Mouse (Mus musculus) CD4-positive, CD25-positive, alpha-beta regulatory T cell, adult 2 months (primary cell): ENCODE data around the gene Pik3ap1.
"Not testable (repeated sequence)": the region's sequence is repeated elsewhere in the genome, so short reads cannot be mapped to it uniquely, and the experiment has no call there.

ENCODE experiments used
- DNase-seq: peaks from one replicate; pipeline ENCODE4 v3.0.0-alpha.2; 2012; ENCODE audit warnings: low read depth, low spot score

Pik3ap1 gene

DNA sequence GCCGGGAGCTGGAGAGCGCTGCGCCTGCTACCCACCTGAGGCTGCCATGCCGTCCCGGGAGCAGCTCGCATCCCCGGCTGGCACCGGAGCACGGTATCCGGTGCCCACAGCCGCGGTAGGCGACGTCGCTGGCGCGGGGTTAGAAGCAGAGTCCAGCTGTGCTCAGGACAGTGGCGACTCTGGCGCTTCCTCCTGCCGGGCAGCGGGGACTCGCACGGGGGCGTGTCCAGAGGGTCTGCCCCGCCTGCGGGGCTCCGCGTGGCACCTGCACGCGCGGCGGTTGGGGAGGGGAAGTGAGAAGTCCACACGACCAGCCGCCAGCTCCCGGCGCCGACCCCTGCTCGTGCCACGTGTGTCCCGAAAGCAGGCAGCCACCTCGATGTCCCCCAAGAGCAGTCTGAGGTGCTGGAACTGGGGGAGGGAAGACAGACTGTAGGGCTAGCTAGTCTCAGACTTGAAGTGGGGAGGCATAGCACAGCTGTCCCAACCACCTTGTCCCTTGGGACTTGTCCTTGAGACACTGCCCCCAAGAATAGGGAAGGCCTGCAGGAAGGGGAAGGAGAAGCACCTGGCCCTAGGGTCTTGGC is at the start of gene Pik3ap1:
TSS of gene Pik3ap1 (minus strand) at position 181 of the 587 bp plus-strand sequence.
- peak; percentile 52 for DNase-seq

DNA sequence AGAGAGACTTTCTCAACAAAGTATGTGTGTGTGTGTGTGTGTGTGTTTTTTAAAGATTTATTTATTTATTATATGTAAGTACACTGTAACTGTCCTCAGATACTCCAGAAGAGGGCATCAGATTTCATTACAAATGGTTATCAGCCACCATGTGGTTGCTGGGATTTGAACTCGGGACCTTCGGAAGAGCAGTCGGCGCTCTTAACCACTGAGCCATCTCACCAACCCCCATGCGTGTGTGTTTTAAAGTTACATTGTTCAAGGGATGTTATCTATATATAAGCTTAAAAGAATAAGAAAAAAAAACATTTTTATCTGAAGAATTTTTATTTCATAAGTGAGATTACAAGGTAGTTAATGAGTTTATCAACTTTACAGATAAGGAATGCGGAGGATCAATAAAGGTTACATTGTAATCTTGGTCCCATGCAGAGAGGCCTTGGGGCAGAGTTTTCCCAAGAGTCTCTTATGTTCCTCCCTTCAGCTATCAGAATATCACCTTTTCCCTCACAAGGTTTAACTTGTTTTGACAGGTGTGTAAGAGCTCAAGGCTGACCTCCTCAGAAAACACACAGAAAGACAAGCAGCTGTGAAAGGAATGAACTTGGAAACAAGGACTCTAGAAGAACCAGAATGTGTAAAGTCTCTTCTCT is 46.7 kb upstream of the Pik3ap1 start:
- not testable (repeated sequence) for DNase-seq

DNA sequence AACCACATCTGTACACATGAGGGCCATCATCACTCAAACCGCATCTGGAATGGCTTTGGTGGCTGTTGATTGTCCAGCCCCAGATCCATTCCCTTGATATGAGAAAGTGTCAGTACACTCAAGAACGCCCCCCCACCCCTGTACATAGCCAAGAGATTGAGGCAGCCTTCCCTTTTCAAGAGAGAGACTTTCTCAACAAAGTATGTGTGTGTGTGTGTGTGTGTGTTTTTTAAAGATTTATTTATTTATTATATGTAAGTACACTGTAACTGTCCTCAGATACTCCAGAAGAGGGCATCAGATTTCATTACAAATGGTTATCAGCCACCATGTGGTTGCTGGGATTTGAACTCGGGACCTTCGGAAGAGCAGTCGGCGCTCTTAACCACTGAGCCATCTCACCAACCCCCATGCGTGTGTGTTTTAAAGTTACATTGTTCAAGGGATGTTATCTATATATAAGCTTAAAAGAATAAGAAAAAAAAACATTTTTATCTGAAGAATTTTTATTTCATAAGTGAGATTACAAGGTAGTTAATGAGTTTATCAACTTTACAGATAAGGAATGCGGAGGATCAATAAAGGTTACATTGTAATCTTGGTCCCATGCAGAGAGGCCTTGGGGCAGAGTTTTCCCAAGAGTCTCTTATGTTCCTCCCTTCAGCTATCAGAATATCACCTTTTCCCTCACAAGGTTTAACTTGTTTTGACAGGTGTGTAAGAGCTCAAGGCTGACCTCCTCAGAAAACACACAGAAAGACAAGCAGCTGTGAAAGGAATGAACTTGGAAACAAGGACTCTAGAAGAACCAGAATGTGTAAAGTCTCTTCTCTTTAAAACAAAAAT is 41.2 kb upstream of the Pik3ap1 start:
- DNase-seq = not testable (repeated sequence)

DNA sequence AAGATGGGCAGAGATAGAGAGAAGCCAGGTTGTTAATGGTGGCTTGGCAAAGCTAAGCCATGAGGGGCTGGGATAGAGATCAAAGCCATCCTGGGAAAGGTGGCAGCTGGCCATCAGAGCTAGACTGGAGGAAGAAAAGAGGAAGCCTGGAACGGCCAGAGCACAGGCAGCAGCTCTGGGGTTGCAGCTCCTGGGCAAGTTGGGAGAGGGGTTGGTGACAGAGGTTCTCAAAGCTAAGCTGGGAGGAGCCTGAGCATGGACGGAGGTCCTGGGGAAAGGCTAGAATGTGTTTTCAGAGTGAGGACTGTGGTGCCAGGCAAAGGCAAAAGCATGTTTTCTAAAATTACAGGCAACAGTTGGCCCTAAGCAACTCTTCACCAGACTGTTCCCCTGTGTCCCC is 36.4 kb upstream of the Pik3ap1 start:
- no peak for DNase-seq

DNA sequence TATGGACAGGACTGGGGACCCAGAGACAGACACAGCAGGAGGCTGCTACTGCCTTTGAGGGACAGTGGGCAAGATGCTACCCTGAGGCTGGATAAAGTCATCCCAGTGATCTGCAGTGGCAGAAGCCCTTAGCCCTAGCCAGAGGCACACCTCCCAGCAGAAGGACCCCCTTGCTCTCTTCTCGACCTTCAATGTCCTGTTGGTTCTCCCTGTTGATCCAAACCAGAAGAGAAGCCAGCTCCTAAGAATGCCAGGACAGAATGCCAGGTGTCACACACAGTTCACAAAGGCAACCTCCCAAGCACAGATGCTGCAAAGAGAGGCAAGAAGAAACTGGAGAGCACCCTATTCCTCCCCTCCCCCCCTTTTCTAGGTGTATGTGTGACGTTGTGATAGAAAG is 33.9 kb upstream of the Pik3ap1 start:
- DNase-seq = no peak

DNA sequence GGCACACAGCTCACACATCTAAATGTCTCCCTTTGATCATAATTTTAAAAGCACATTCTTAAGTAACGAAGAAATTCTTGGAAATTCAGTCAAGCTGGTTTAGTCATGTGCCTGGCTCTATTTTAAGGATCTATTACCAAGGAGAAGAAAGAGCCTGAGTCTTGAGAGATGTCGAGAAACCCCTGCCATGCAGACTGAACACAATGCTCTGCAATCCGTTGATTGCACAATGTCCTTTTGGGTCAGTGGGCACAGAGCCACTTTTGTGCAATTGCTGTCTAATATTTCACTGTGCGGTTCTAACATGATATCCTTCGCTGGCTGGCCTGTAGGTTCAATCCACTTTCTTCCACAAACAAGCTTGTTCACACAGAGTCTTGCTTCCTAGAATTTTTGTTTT is 33.1 kb upstream of the Pik3ap1 start:
- no peak for DNase-seq

DNA sequence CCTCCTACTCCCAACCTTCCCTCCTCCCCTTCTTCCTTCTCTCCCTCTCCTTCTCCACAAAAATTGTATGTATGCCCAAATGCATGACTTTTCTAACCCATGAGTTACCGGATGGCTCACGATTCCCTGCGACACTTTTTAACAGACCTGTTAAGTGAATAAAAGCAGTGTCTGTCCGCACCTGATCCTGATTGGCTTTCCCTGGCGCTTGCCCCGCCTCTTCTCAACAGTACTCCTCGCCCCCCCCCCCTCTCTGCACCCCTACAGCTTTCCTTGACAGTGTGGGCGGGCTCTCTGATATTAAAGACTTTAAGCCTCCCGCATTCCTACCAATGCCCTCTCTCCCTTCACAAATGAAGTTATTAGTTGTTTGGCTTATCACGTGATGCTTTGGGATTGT is 31.3 kb upstream of the Pik3ap1 start:
- no peak for DNase-seq

DNA sequence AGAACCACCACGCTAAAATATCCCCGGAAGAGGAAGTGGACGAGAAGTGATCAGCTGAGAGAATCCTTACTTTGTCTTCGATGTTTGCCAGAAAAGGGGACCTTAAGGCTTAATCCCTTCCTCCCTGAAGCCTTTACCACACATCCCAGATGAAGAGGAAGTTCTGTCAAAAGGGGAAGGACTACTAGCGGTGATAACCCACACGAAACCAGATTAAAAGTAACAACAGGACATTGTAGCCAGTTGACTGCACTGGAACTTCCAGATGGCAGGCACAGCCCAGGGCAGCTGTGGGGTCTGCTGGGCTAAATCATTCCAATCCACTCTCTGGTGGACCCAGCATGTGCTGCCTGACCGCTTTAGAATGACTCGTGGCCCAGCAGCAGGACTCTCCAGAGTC is 17.7 kb upstream of the Pik3ap1 start:
- DNase-seq = no peak

DNA sequence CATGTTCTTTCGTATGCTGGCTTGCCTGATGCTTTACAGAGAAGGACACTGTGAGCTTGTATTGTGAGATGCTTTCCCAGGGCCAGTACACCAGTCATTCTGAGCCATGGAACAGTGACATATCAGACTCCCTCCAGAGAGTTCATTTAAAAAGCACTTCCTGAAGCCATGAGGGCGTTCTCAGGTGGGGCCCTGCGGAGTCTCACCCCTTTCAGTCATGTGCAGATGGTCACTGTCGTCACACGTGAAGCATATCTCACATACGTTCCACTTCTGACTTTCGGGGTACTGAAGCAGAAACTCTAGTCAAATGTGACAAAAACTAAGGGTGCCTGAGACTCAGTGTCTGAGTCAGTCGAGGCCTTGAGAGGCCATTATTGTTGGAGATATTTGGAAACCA is 6.0 kb upstream of the Pik3ap1 start:
- DNase-seq = no peak

DNA sequence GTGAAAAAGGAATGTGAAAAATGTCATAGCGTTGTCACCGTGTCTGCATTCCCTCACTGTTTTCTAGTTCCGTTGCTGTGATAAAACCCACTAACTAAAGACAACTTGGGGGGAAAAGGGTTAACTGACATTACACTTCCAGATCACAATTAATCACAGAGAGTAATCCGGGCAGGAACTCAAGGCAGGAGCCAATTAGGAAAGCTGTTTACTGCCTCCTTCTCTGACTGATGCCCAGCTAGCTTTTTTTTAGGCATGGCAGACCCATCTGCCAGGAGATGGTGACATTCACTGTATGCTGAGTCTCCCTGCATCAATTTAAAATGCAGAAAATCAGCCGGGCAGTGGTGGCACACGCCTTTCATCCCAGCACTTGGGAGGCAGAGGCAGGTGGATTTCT is 4.4 kb upstream of the Pik3ap1 start:
- DNase-seq = no peak

DNA sequence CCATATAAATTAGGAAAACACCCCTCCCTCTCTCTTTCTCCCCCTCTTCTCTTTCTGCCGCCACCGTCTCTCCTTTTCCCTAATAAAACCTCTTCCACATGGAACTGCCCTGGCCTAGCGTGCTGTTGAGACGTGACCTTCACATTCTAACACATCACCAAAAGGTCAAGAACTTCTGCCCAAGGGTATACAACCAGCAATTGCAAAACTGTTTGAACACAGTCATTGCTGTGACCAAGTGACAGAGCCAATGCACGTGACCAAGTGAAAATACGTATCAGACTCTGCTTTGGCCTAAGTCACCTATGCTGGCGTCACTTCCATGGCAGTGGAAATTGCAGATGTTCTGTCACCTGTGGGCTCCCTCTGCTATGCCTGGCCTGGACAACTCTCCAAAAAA is 3.3 kb upstream of the Pik3ap1 start:
- no peak for DNase-seq

DNA sequence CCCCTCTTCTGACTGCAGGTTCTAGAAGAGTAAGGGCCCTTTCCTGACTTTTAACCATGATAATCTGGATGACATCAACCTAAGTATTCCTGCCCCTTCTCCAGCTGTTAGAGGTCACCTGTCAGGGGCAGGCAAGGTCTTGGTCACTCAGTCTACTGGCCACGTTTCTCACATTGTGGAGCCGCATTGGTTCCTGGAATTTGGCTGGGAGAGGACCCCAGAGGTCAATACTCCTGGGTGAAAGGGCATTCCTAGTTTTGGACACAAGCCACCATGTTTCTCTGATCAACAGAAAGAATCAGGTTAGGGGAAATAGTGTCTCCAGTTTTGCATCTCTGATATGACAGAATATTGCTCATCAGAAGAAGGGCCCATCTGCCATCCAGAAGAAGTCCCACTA is 2.4 kb upstream of the Pik3ap1 start:
- no peak for DNase-seq

DNA sequence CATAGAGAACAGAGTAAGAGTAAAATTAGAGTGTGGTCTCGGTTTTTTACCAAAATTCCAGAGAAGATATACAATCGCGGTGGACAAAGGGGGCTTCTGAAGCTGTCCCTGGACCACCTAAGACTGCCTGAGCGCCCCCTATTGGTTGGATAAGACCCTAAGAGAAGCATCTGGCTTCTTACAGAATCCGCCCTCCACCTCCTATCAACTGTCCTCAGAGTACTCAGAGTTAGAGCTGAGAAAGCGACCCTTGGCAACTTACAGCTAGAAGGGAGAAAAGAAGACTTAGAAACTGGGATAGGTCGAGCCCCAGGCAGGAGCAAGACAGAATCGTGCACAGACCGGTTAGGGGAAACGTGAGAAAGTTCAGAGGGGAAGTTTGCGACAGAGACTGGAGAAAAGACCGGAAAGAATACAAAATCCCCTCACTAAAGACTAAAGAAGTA is 473 bp downstream of the Pik3ap1 start:
- peak; percentile 71 for DNase-seq

DNA sequence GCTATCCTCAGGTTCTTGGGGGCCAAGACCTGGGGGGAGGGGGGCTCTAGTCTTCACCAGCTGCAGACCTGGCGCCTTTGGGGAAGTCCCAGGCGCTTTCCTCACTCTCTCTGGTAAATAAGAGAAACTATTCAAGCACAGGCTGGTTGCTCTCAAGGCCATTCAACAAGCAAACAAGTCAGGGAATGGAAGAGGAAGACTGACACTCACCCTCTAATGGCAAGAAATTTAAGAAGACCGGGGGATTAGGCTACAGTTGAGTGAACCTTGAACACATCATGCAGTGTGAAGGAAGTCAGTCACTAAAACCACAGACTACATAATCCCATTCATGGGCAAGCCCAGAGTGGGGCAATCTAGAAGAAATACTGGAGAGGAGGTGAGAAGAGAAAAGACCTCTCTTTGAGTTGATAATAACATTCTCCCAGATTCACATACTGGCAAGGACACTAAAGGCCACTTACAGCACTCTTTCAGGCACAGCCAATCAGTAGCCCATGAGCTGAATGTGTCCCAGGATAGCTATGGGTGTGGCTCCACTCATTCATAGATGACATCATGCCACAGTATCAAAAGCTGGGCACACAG is 2.4 kb downstream of the Pik3ap1 start:
- DNase-seq = no peak

DNA sequence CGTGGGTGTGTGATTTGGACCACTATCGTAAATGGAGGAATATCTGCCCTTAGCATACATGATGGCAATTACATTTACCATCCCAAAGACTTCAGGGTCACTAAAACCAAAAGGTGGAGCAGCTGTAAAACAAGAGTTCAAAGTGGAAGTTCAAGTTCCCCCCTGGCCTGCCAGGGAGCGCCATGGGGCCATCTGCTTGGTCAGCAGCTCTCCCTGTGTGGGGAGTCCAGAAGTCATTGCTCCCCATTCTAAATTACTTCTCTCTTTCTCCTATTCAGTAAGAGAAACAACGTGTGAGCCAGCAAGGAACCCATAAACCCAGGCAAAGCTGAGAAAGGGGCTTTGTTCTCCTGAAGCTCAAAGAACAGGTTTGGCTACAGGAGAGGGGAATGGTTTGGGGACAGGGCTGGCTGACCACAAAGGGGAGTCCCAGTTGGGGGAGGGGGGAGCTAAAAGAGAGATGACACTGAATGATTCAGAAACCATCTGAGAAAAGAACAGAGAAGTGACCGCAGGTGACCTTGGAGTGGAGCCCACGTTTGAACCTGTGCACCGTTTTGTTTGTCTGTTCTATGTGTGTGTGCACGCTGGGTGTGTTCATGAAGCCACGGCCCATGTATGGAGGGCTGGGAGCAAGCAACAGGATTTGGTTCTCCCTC is 3.2 kb downstream of the Pik3ap1 start:
- no peak for DNase-seq

DNA sequence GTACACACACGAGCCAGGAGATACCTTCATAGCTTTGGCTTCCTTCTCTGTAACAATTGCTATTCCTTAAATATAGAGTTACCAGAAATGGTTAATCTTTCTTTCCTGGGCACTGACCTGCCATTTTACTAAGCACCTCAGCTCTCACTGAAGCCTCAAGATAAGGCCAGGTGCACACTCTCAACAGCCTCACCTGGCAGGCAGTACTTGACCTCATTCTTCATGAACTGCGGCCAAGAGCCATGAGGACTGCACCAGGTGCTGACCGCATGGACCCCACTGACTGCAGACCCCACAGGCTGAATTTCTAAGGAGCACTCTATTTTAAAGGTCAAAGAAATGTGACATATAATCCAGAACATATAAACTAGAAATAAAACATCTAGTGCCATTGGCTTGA is 5.7 kb downstream of the Pik3ap1 start:
- DNase-seq = no peak

DNA sequence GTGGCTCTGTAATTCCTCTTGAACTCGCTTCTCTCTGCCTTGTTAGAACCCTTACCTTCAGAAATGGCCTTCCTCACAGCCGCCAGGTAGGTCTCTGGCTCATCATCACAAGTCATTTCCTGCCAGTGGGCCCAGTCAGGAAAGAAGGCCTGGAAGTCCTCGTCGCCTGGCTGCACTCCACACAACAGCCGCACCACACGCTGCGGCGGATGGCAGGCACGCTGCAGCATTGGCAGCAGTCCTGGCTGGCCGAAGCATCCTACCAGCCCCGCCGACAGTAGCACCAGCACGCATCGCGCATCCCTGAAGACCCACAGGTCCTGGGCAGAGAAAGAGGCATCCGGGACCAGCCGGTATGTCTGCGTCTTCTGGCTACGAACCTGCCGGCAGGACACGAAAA is 9.1 kb downstream of the Pik3ap1 start:
- DNase-seq = no peak

DNA sequence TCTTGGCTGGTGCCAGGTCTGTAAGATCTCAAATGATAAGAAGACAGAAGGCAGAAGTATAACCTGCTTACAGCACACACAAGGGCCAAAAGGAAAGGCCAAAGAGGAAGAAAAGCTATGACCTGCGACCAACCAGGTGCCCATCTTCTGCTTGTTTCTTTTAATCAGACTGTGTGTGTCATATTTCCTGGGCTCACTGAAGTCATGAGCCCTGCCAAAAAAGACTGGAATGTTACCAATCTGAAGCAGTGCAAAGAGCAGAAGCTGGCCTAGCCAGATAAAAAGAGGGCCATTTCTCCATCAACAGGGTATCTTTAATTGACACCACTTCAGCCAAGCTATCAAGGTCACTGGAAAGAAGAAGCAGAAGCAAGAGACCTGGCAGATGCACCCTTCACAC is 9.8 kb downstream of the Pik3ap1 start:
- DNase-seq = no peak

DNA sequence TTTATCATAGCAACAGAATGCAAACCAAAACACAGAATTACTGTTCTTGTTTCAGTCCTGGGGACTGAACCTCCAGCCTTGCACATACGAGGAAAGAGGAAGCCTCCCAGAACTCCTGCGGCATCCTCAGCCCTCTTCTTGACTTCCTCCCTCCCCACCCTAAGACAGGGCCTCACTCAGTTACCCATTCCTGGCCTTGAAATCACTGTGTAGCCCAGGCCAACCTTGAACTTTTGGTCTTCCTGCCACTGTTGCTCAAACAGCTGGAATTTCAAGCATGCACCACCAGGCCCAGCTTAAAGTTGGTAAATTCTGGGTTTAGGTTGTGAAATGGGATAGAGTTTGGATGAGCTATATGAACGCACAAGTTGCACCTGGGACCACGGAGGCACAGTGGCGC is 10.2 kb downstream of the Pik3ap1 start:
- DNase-seq = no peak

DNA sequence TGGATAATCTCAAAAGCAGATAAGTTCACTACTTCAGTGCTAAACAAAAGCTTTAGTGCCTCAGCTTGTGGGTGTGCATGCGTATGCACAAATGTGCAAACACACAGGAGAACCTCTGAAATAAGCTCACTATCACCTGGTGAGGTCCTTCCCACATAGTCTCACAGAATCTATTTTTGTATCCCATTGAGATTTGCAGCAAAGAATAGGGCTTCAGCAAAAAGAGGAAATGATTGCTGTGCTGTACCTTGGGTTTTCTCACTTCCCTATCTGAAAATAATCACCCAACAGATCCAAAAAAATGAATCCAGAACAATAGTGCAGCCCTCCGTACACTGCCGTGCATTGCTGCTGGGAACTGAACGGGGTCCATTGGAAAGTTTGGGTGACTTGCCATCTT is 12.6 kb downstream of the Pik3ap1 start:
- DNase-seq = no peak

DNA sequence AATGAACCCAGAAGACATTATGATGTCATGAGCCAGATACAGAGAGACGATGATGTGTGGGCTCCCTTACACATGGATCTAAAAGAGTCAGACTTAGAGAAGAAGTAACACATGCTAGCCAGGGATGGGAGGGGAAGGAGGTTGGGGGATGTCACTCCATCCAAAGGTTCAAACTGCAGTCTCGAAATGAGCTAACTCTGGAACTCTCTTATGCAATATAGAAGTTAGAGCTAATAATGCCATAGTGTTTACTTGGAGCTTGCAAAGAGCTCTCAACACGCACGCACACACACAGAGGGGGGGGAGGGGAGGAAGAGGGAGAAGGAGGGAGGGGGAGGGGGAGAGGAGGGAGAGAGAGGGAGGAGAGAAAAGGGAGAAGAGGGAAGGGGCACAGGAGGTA is 13.5 kb downstream of the Pik3ap1 start:
- no peak for DNase-seq
